Mouse (Mus musculus) kidney, adult 2 months (tissue): Measurements from ENCODE around the gene Dcun1d1.

Experiments
- CTCF ChIP-seq: fragments of 200-500 bp; conservative IDR thresholded peaks from 2 replicates; pipeline ENCODE4 v1.5.1; 2011; ENCODE audit warnings: low read depth, mild to moderate bottlenecking, control low read depth, low read length, moderate library complexity, mixed read lengths; ENCODE audit not compliant: insufficient read depth, insufficient read length
- POLR2A ChIP-seq: fragments of 200-500 bp; IDR thresholded peaks from one replicate; pipeline ENCODE4 v1.6.1; 2011; ENCODE audit warnings: low read depth, low read length, control low read depth

DNA sequence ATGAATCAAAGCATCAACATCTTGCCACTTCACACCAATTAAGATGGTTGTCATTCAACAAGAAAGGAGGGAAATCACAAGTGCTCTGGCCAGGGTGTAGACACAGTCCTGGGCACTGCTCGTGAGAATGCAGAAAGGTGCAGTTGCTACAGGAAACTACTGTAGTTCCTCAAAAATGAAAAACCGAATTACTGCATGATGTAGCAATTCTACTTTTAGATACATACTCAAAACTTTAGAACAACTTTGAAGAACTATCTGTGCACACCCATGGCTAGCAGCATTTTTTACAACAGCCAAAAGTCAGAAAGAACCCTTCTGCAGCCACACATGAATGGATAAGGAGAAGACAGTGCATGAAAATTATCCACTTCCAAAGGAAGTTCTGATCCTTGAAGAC is 29.2 kb upstream of the Dcun1d1 start:
- TF ChIP-seq CTCF (no peak), POLR2A (no peak)
